In genomic region chr13:30786235-30787035, GRCm38 (mm10) we compare ENCODE assay signal across 8 mouse cellular contexts. TPM values are rescaled to one million over a fixed set of nuclear protein-coding genes. Genes with fewer than 3 reads are reported as not detected.
DNase-seq lines count a peak whose midpoint lies in the region; ATAC-seq and TF ChIP-seq lines count a peak whose summit lies in the region.

No protein-coding gene starts in this region.

- WGBS in kidney, embryonic 14.5 days, result 75% methylated on average over 5 of the region's 5 CpGs
- 58% methylated on average over 5 of the region's 5 CpGs for WGBS in lung, adult 2 months

- TF ChIP-seq CTCF in lung, adult 2 months (IDR thresholded peaks at IDR 0.05; ENCODE audit: insufficient read depth, low read length), result no peak

- no peaks in the 10 kb centered on the region; the same call in 1 of the 2 replicates for H3K9me3 ChIP-seq in kidney, embryonic 14.5 days (ENCODE audit: control insufficient read depth, low read length)

- intact Hi-C loops in left cerebral cortex, postnatal 4 days (cut with DNase I), result no loop called here

- no peaks in the 10 kb centered on the region for H3K27me3 ChIP-seq in kidney, embryonic 14.5 days (ENCODE audit: control insufficient read depth, insufficient read depth, low read length)

- H3K36me3 ChIP-seq in kidney, embryonic 14.5 days (ENCODE audit: control insufficient read depth, insufficient read depth, low read length), result no peaks in the 10 kb centered on the region

- TF ChIP-seq POLR2A in lung, adult 2 months (IDR thresholded peaks at IDR 0.05; ENCODE audit: borderline replicate concordance, extremely low read depth, low read depth, low read length), result no peak

- H3K4me1 ChIP-seq in kidney, embryonic 14.5 days (ENCODE audit: control insufficient read depth, insufficient read depth, low read length), result no peaks in the 10 kb centered on the region
- no peaks in the 10 kb centered on the region for H3K4me1 ChIP-seq in lung, adult 2 months (ENCODE audit: control insufficient read depth, insufficient read depth, low read length)

- no peak overlapping the region for H3K9ac ChIP-seq in kidney, embryonic 14.5 days (ENCODE audit: low read depth, low read length)

- H3K4me3 ChIP-seq in kidney, embryonic 14.5 days (ENCODE audit: low read length), result no peak overlapping the region
- no peak overlapping the region for H3K4me3 ChIP-seq in lung, adult 2 months (replicated peaks; ENCODE audit: extremely low read depth, low read depth, low read length)

- no peak overlapping the region for H3K4me2 ChIP-seq in kidney, embryonic 14.5 days (replicated peaks; ENCODE audit: low read depth, low read length)

- H3K27ac ChIP-seq in kidney, embryonic 14.5 days (ENCODE audit: low read depth, low read length), result no peak overlapping the region

- ATAC-seq in hematopoietic stem cell, adult 5-6 weeks (replicated peaks in 1 of 2; ENCODE audit: insufficient read depth in 1 of 2, low FRiP score in 2 of 2, low TSS enrichment in 1 of 2, low read depth in 1 of 2, poor library complexity in 2 of 2, severe bottlenecking in 2 of 2), result peak; percentile 95 to 96
- no peak for ATAC-seq in kidney, embryonic 14.5 days (ENCODE audit: low FRiP score, low TSS enrichment)

- peak; percentile 91 for DNase-seq in right cerebral cortex, adult 18-20 months
- no peak for DNase-seq in right cerebral cortex, postnatal 4 days
- DNase-seq in left cerebral cortex, postnatal 4 days, result peak; percentile 15
- peak; percentile 71 for DNase-seq in thymus, postnatal 14 days
- no peak for DNase-seq in embryo, embryonic 11 days
- DNase-seq in lung, adult 2 months, result no peak

RNA-seq across cellular contexts. Expression of gene Irf4, which starts 37.4 kb away (rescaled TPM):
- 1.7 and 2.7 TPM in 2 replicates for total RNA-seq in hematopoietic stem cell, adult 5-6 weeks (2017)
- total RNA-seq in left cerebral cortex, postnatal 4 days (2021), result under 1 TPM in 1 of 2 experiments, not detected in 1; 0.16 TPM
- 0.19 and 0.27 TPM in 2 replicates for polyA plus RNA-seq in kidney, embryonic 14.5 days (2014; fragmentation: Nextera tagmentation; extraction: Ambion mirVana)
- 2.0 and 2.9 TPM in 2 replicates for polyA plus RNA-seq in lung, adult 2 months (2012; rRNA removed)

Comparison
In these comparisons a context has a peak if more than half of its experiments do, and no peak if none do; other contexts are left out.
1. DNase-seq: peak in right cerebral cortex, adult 18-20 months (single experiment), left cerebral cortex, postnatal 4 days (single experiment) and thymus, postnatal 14 days (single experiment); none in right cerebral cortex, postnatal 4 days (single experiment), embryo, embryonic 11 days (single experiment) and lung, adult 2 months (single experiment).